Mouse (Mus musculus) heart, adult 2 months (tissue): ENCODE measurements around the gene Tsks. TPM values are rescaled to one million over a fixed set of nuclear protein-coding genes. Genes with fewer than 3 reads are reported as not detected.

Experiments
- DNase-seq, 2 experiments: peaks; one replicate each; pipeline ENCODE4 v3.0.0; 2021
- H3K27ac ChIP-seq: fragments of 200-600 bp; 2 replicates; pipeline ENCODE4 v1.8.1; 2022
- H3K27me3 ChIP-seq: fragments of 200-500 bp; 2 replicates; pipeline ENCODE4 v1.6.1; 2012; ENCODE audit warnings: mild to moderate bottlenecking, low read length, inconsistent platforms, mixed read lengths; ENCODE audit not compliant: control insufficient read depth, insufficient read depth
- H3K36me3 ChIP-seq: fragments of 200-500 bp; 2 replicates; pipeline ENCODE4 v1.6.1; 2012; ENCODE audit warnings: low read length, inconsistent platforms; ENCODE audit not compliant: control insufficient read depth, insufficient read depth
- H3K4me1 ChIP-seq: fragments of 200-500 bp; 2 replicates; pipeline ENCODE4 v1.6.1; 2011; ENCODE audit warnings: low read length; ENCODE audit not compliant: control insufficient read depth, insufficient read depth
- H3K4me3 ChIP-seq: fragments of 200-600 bp; 2 replicates; pipeline ENCODE4 v1.8.1; 2022
- H3K79me2 ChIP-seq: fragments of 200-500 bp; replicated peaks from 2 replicates; pipeline ENCODE4 v1.6.1; 2012; ENCODE audit warnings: mild to moderate bottlenecking, inconsistent platforms, low read length, moderate library complexity, mixed read lengths; ENCODE audit not compliant: control insufficient read depth, insufficient read depth
- H3K9ac ChIP-seq: fragments of 200-500 bp; 2 replicates; pipeline ENCODE4 v1.6.1; 2012; ENCODE audit warnings: low read depth, mild to moderate bottlenecking, control low read depth, inconsistent platforms, low read length, mixed read lengths
- CTCF ChIP-seq: fragments of 200-600 bp; IDR thresholded peaks from 2 replicates; pipeline ENCODE4 v1.8.1; 2022; ENCODE audit warnings: antibody characterized with exemption, mild to moderate bottlenecking, moderate library complexity
- EP300 ChIP-seq: fragments of 200-500 bp; IDR thresholded peaks from 2 replicates; pipeline ENCODE4 v1.6.1; 2011; ENCODE audit warnings: low read depth, low read length, control low read depth; ENCODE audit not compliant: insufficient read depth
- POLR2A ChIP-seq: fragments of 200-500 bp; IDR thresholded peaks from 2 replicates; pipeline ENCODE4 v1.6.1; 2011; ENCODE audit warnings: mild to moderate bottlenecking, low read depth, low read length, control low read depth; ENCODE audit not compliant: insufficient read depth
- WGBS: fragments of 180-500 bp; shearing (Covaris S2); methylation state at CpG from one replicate; pipeline ENCODE4 v1.1.7; 2018; 5-methylcytosine and 5-hydroxymethylcytosine counted together
- intact Hi-C: fragments of 180-260 bp; cut with DNase I; formaldehyde crosslinking; loops from one replicate; pipeline ENCODE4 v1.15.1; 2025
- long read RNA-seq: library from polyadenylated mRNA; stranded (forward); transcript quantifications from one replicate; pipeline ENCODE4 v2.0.0, GENCODE M21; 2021
- polyA plus RNA-seq: library from polyadenylated mRNA; depleted of rRNA; stranded (reverse); fragments of >200 nt; gene quantifications from 2 replicates; pipeline ENCODE4 v1.2.3, GENCODE M21; 2012; rRNA removed
- total RNA-seq, 2 experiments: library from RNA; stranded (reverse); gene quantifications; 2 replicates each; pipeline ENCODE4 v1.2.3; 2021

Gene Tsks
- not detected for total RNA-seq
- polyA plus RNA-seq = 0.26 and 1.5 TPM in 2 replicates
- long read RNA-seq = 0 reads

- no peak within 1 kb of the TSS for H3K4me3 ChIP-seq
- TF ChIP-seq POLR2A = no peak
- TF ChIP-seq EP300 = no peak
- no peak for TF ChIP-seq CTCF
- no peak within 1 kb of the TSS for H3K27ac ChIP-seq
- no peaks in the 10 kb centered on the region for H3K4me1 ChIP-seq
- H3K79me2 ChIP-seq = no peaks in the 10 kb centered on the region
- DNase-seq = no peak
- intact Hi-C loops = no loop called here
- H3K9ac ChIP-seq = no peak within 1 kb of the TSS
- 77% methylated on average over 7 of the region's 7 CpGs for WGBS
- no peaks in the 10 kb centered on the region for H3K27me3 ChIP-seq
- no peaks in the 10 kb centered on the region for H3K36me3 ChIP-seq
Measured at GRCm38 (mm10) chr7:44942904-44943303, at the start of gene Tsks. Gene Tsks (plus strand): TSS chr7:44943204.

GRCm38 (mm10) chr7:44894175-44894574 is 48.8 kb upstream of the Tsks start:
- 87% methylated on average over 3 of the region's 3 CpGs for WGBS
- H3K36me3 ChIP-seq = no peaks in the 10 kb centered on the region
- no peaks in the 10 kb centered on the region for H3K27me3 ChIP-seq
- H3K4me1 ChIP-seq = peaks cover 15% of the 10 kb centered on the region
- H3K27ac ChIP-seq = no peak overlapping the region
- no peak overlapping the region for H3K4me3 ChIP-seq
- no peak overlapping the region for H3K9ac ChIP-seq
- intact Hi-C loops = no loop called here
- no peak for TF ChIP-seq EP300
- no peak for TF ChIP-seq CTCF
- TF ChIP-seq POLR2A = no peak
- H3K79me2 ChIP-seq = peaks cover 6% of the 10 kb centered on the region
- DNase-seq = no peak

GRCm38 (mm10) chr7:44895206-44895592 is 47.8 kb upstream of the Tsks start:
- H3K9ac ChIP-seq = no peak overlapping the region
- TF ChIP-seq CTCF = no peak
- no peak for TF ChIP-seq EP300
- TF ChIP-seq POLR2A = no peak
- no peak for DNase-seq
- intact Hi-C loops = loop anchor here (5.0 kb wide), 1 partner anchor 38 kb away; the partner anchor contains the start of gene Pnkp
- WGBS = 51% methylated on average over 7 of the region's 7 CpGs
- no peaks in the 10 kb centered on the region for H3K36me3 ChIP-seq
- peaks cover 15% of the 10 kb centered on the region for H3K4me1 ChIP-seq
- peak overlapping the region; percentile 85 for H3K4me3 ChIP-seq
- H3K79me2 ChIP-seq = peaks cover 6% of the 10 kb centered on the region
- peak overlapping the region; percentile 91 for H3K27ac ChIP-seq
- H3K27me3 ChIP-seq = no peaks in the 10 kb centered on the region

GRCm38 (mm10) chr7:44895593-44896434 is 47.2 kb upstream of the Tsks start, which contains the start of gene Fuz:
Gene Fuz (plus strand): TSS chr7:44896079.
- intact Hi-C loops = loop anchor here (2.0 to 5.0 kb wide), 2 partner anchors 33 to 39 kb away; partner anchors contain the start of genes Ap2a1 and Pnkp
- Histone ChIP-seq H3K9ac (peak within 1 kb of the TSS; percentile 81), H3K36me3 (no peaks in the 10 kb centered on the region), H3K27ac (peak within 1 kb of the TSS; percentile 91), H3K79me2 (peaks cover 3% of the 10 kb centered on the region), H3K4me3 (peak within 1 kb of the TSS; percentile 85), H3K4me1 (peaks cover 12% of the 10 kb centered on the region), H3K27me3 (no peaks in the 10 kb centered on the region)
- under 1% methylated on average over 34 of the region's 34 CpGs for WGBS
- peak; percentile 91 to 93 for DNase-seq
- TF ChIP-seq POLR2A = peak; percentile 61
- peak; percentile 87 for TF ChIP-seq CTCF
- TF ChIP-seq EP300 = peak; percentile 33; the same call in 1 of the 2 replicates

GRCm38 (mm10) chr7:44896499-44896898 is 46.5 kb upstream of the Tsks start:
- peak overlapping the region; percentile 91 for H3K27ac ChIP-seq
- peaks cover 3% of the 10 kb centered on the region for H3K79me2 ChIP-seq
- WGBS = 19% methylated on average over 10 of the region's 10 CpGs
- TF ChIP-seq EP300 (no peak), CTCF (no peak), POLR2A (no peak)
- peak overlapping the region; percentile 85 for H3K4me3 ChIP-seq
- H3K36me3 ChIP-seq = no peaks in the 10 kb centered on the region
- DNase-seq = peak in 1 of 2 experiments; percentile 46
- H3K9ac ChIP-seq = peak overlapping the region; percentile 81
- peaks cover 8% of the 10 kb centered on the region for H3K4me1 ChIP-seq
- intact Hi-C loops = loop anchor here (2.0 to 5.0 kb wide), 2 partner anchors 32 to 39 kb away; partner anchors contain the start of genes Ap2a1 and Pnkp
- no peaks in the 10 kb centered on the region for H3K27me3 ChIP-seq

GRCm38 (mm10) chr7:44898607-44899006 is 44.4 kb upstream of the Tsks start:
- Histone ChIP-seq H3K27me3 (no peaks in the 10 kb centered on the region), H3K4me3 (no peak overlapping the region), H3K4me1 (peaks cover 7% of the 10 kb centered on the region), H3K36me3 (no peaks in the 10 kb centered on the region), H3K9ac (no peak overlapping the region), H3K27ac (no peak overlapping the region), H3K79me2 (no peaks in the 10 kb centered on the region)
- DNase-seq = no peak
- intact Hi-C loops = loop anchor here (5.0 kb wide), 1 partner anchor 41 kb away; the partner anchor contains the start of gene Pnkp
- WGBS = 35% methylated on average over 19 of the region's 19 CpGs
- TF ChIP-seq CTCF = peak; percentile 49
- no peak for TF ChIP-seq EP300
- TF ChIP-seq POLR2A = no peak
